Mouse (Mus musculus) limb, embryonic 14.5 days (tissue): ENCODE measurements at regions not wholly inside any gene's neighbourhood (a gene's known extent, or its start where the extent isn't known, plus 50 kb on each side); places are given as distances from the start of the nearest gene placed in this dataset.

Experiments used
- ATAC-seq: fragments of 200-750 bp; cut with Nextera tagmentation; 2 replicates; pipeline ENCODE4 v1.8.0; 2017; ENCODE audit warnings: low read depth, moderate number of reproducible peaks, moderate TSS enrichment; ENCODE audit not compliant: low FRiP score
- DNase-seq: peaks from one replicate; pipeline ENCODE4 v3.0.0-alpha.2; 2015; ENCODE audit warnings: low spot score
- H3K27ac ChIP-seq: fragments of 300-500 bp; sonication (generic); replicated peaks from 2 replicates; pipeline ENCODE4 v1.5.1; 2014; ENCODE audit warnings: low read depth, mild to moderate bottlenecking, low read length, moderate library complexity, mixed read lengths
- H3K27me3 ChIP-seq: fragments of 300-500 bp; sonication (generic); 2 replicates; pipeline ENCODE4 v1.6.1; 2014; ENCODE audit warnings: low read length, mixed read lengths; ENCODE audit not compliant: control insufficient read depth, insufficient read depth
- H3K36me3 ChIP-seq: fragments of 300-500 bp; sonication (generic); 2 replicates; pipeline ENCODE4 v1.6.1; 2014; ENCODE audit warnings: mild to moderate bottlenecking, low read length, moderate library complexity, mixed read lengths; ENCODE audit not compliant: control insufficient read depth, insufficient read depth
- H3K4me1 ChIP-seq: fragments of 300-500 bp; sonication (generic); 2 replicates; pipeline ENCODE4 v1.6.1; 2014; ENCODE audit warnings: antibody characterized with exemption, low read length, mixed read lengths; ENCODE audit not compliant: control insufficient read depth, insufficient read depth
- H3K4me2 ChIP-seq: fragments of 300-500 bp; sonication (generic); replicated peaks from 2 replicates; pipeline ENCODE4 v1.6.1; 2014; ENCODE audit warnings: low read depth, mild to moderate bottlenecking, low read length, moderate library complexity; ENCODE audit not compliant: severe bottlenecking
- H3K4me3 ChIP-seq: fragments of 300-500 bp; sonication (generic); replicated peaks from 2 replicates; pipeline ENCODE4 v1.5.1; 2014; ENCODE audit warnings: low read length
- H3K9ac ChIP-seq: fragments of 300-500 bp; sonication (generic); 2 replicates; pipeline ENCODE4 v1.6.1; 2014; ENCODE audit warnings: mild to moderate bottlenecking, low read depth, low read length, moderate library complexity; ENCODE audit not compliant: severe bottlenecking
- H3K9me3 ChIP-seq: fragments of 300-500 bp; sonication (generic); 2 replicates; pipeline ENCODE4 v1.6.1; 2016; ENCODE audit warnings: low read length; ENCODE audit not compliant: control insufficient read depth
- POLR2A ChIP-seq: fragments of 200-500 bp; IDR thresholded peaks from 2 replicates; pipeline ENCODE4 v1.8.0; 2012; ENCODE audit warnings: inconsistent platforms, mild to moderate bottlenecking, moderate library complexity, borderline replicate concordance; ENCODE audit not compliant: insufficient read depth, insufficient read length; ENCODE audit errors: extremely low read depth
- WGBS: fragments of 180-500 bp; shearing (Covaris S2); extraction: QIAGEN DNeasy Blood & Tissue Kit; methylation state at CpG from one replicate; pipeline ENCODE4 v1.1.7; 2014; 5-methylcytosine and 5-hydroxymethylcytosine counted together

- WGBS, result 92% methylated on average over 1 of the region's 1 CpGs
- TF ChIP-seq POLR2A, result no peak
- Histone ChIP-seq H3K27ac (no peak overlapping the region), H3K9me3 (no peaks in the 10 kb centered on the region), H3K9ac (no peak overlapping the region), H3K36me3 (no peaks in the 10 kb centered on the region), H3K4me1 (no peaks in the 10 kb centered on the region), H3K4me2 (no peak overlapping the region), H3K4me3 (no peak overlapping the region), H3K27me3 (no peaks in the 10 kb centered on the region)
- ATAC-seq, result no peak
- DNase-seq, result no peak
Measured at GRCm38 (mm10) chr13:26976024-26976423, 81.3 kb upstream of the Prl start.

GRCm38 (mm10) chr13:26980475-26980874 is 76.9 kb upstream of the Prl start:
- Histone ChIP-seq H3K4me2 (no peak overlapping the region), H3K4me1 (no peaks in the 10 kb centered on the region), H3K27me3 (no peaks in the 10 kb centered on the region), H3K9me3 (no peaks in the 10 kb centered on the region), H3K4me3 (no peak overlapping the region), H3K36me3 (no peaks in the 10 kb centered on the region), H3K27ac (no peak overlapping the region), H3K9ac (no peak overlapping the region)
- TF ChIP-seq POLR2A, result no peak
- ATAC-seq (no peak), DNase-seq (no peak)
- 91% methylated on average over 1 of the region's 1 CpGs for WGBS
